10 mouse cellular contexts compared by ENCODE assay signal in the genomic region with DNA sequence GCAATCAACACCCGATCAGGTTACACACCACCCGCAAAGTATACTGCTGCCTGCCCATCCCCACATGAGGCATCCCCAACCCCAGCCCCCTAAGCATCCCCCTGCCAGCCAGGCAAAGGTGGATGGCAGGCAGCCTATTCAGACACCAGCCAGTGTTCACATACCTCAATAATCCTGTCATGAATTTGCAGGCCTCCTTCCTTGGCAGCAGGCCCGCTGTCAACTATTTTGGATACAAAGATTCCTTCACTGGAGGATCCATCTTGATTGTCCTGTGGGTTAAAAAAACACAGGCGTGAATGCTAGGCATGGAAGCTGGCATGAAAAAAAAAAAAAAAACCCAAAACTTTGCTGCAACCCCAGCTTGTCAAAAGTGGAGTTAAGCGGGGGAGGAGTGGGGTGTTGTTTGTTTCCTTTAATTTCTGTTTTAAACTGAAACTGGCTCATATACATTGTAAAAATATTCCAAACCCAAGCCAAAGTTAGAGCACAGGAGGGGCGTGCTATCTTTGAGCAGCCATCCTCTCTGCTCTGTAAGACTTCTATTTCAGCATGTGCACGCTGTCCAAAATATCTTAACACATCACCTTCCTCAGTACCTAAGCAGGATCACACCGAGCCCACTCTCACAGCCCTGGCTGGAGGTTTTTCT. TPM values are rescaled to one million over a fixed set of nuclear protein-coding genes. Genes with fewer than 3 reads are reported as not detected.
A peak's percentile ranks its signal among the peaks of the same experiment; 100 is the strongest.
DNase-seq lines count a peak whose midpoint lies in the region; ATAC-seq and TF ChIP-seq lines count a peak whose summit lies in the region.
"Had no signal": no experiment of that assay in that cellular context is flagged by ENCODE, and none has a peak within 500 bp of the region (broad histone marks: within the 10 kb centered on the region; RNA-seq: fewer than 3 reads in every experiment).

No protein-coding gene starts in this region.

- intact Hi-C loops in left cerebral cortex, adult 2 months (cut with DNase I): loop anchor here (1.0 to 5.0 kb wide), 4 partner anchors 42 to 254 kb away; no protein-coding TSS in a partner anchor

- ATAC-seq in stomach, embryonic 14.5 days (ENCODE audit: insufficient number of reproducible peaks, insufficient read depth, low FRiP score, low read depth): no peak
- no peak for ATAC-seq in kidney, embryonic 14.5 days (ENCODE audit: low FRiP score, low TSS enrichment)

- TF ChIP-seq CTCF in left cerebral cortex, adult 2 months (IDR thresholded peaks at IDR 0.05): no peak

- no peak overlapping the region for H3K4me3 ChIP-seq in left cerebral cortex, adult 2 months
- no peak overlapping the region for H3K4me3 ChIP-seq in stomach, embryonic 14.5 days (ENCODE audit: low read depth, low read length)
- H3K4me3 ChIP-seq in kidney, embryonic 14.5 days (ENCODE audit: low read length): no peak overlapping the region

- peak; percentile 52 to 63 for DNase-seq in left cerebral cortex, adult 18-20 months (ENCODE audit: low spot score in 2 of 2)
- no peak for DNase-seq in left cerebral cortex, adult 11 months (ENCODE audit: low spot score)
- DNase-seq in frontal cortex, postnatal 36 days (ENCODE audit: low spot score in 2 of 2): peak; percentile 40 to 75
- DNase-seq in left cerebral cortex, adult 2 months (ENCODE audit: extremely low spot score in 1 of 2, low spot score in 2 of 2): peak in 1 of 2 experiments; percentile 52
- DNase-seq in embryo, embryonic 9.5 days (ENCODE audit: extremely low spot score): no peak
- DNase-seq in adrenal gland, postnatal 25 days: no peak
- DNase-seq: cerebellum, postnatal 25 days; layer of hippocampus, adult 9-11 months had no signal

- no peaks in the 10 kb centered on the region for H3K36me3 ChIP-seq in stomach, embryonic 14.5 days (ENCODE audit: control insufficient read depth, insufficient read depth, low read length)
- no peaks in the 10 kb centered on the region for H3K36me3 ChIP-seq in kidney, embryonic 14.5 days (ENCODE audit: control insufficient read depth, insufficient read depth, low read length)

- H3K9me3 ChIP-seq in stomach, embryonic 14.5 days (ENCODE audit: control insufficient read depth, low read depth, low read length): no peaks in the 10 kb centered on the region
- H3K9me3 ChIP-seq in kidney, embryonic 14.5 days (ENCODE audit: control insufficient read depth, low read length): no peaks in the 10 kb centered on the region

- H3K4me2 ChIP-seq in stomach, embryonic 14.5 days (replicated peaks; ENCODE audit: low read depth, low read length): no peak overlapping the region
- H3K4me2 ChIP-seq in kidney, embryonic 14.5 days (replicated peaks; ENCODE audit: low read depth, low read length): no peak overlapping the region

- H3K27ac ChIP-seq in left cerebral cortex, adult 2 months: peak overlapping the region; percentile 61
- peak overlapping the region; percentile 28; the same call in 1 of the 2 replicates for H3K27ac ChIP-seq in stomach, embryonic 14.5 days (ENCODE audit: low read length)
- H3K27ac ChIP-seq in kidney, embryonic 14.5 days (ENCODE audit: low read depth, low read length): no peak overlapping the region

- WGBS in stomach, embryonic 14.5 days: 49% methylated on average over 8 of the region's 8 CpGs
- WGBS in kidney, embryonic 14.5 days: 61% methylated on average over 8 of the region's 8 CpGs

- no peak overlapping the region for H3K9ac ChIP-seq in stomach, embryonic 14.5 days (replicated peaks; ENCODE audit: low read depth, low read length)
- H3K9ac ChIP-seq in kidney, embryonic 14.5 days (ENCODE audit: low read depth, low read length): no peak overlapping the region

- H3K4me1 ChIP-seq in stomach, embryonic 14.5 days (ENCODE audit: control insufficient read depth, insufficient read depth, low read length): peaks cover 29% of the 10 kb centered on the region; the same call in 1 of the 2 replicates
- peaks cover 13% of the 10 kb centered on the region; the same call in 1 of the 2 replicates for H3K4me1 ChIP-seq in kidney, embryonic 14.5 days (ENCODE audit: control insufficient read depth, insufficient read depth, low read length)

- H3K27me3 ChIP-seq in stomach, embryonic 14.5 days (ENCODE audit: control insufficient read depth, insufficient read depth, low read length): no peaks in the 10 kb centered on the region
- H3K27me3 ChIP-seq in kidney, embryonic 14.5 days (ENCODE audit: control insufficient read depth, insufficient read depth, low read length): no peaks in the 10 kb centered on the region

RNA-seq across cellular contexts. Expression of a gene that starts 23.3 kb away (rescaled TPM):
- total RNA-seq in left cerebral cortex, adult 18-20 months (2021): 10 to 100 TPM; 38.6 to 48.1 TPM
- 10 to 100 TPM; 47.9 to 50.8 TPM for total RNA-seq in left cerebral cortex, adult 2 months (2021)
- polyA plus RNA-seq in stomach, embryonic 14.5 days (2014; fragmentation: Nextera tagmentation; extraction: Ambion mirVana): 18.3 and 18.9 TPM in 2 replicates
- 16.6 and 22.2 TPM in 2 replicates for total RNA-seq in adrenal gland, postnatal 25 days (2021)
- polyA plus RNA-seq in kidney, embryonic 14.5 days (2014; fragmentation: Nextera tagmentation; extraction: Ambion mirVana): 8.4 and 12.1 TPM in 2 replicates

Comparison
In these comparisons a context has a peak if more than half of its experiments do, and no peak if none do; other contexts are left out.
1. DNase-seq: peak in left cerebral cortex, adult 18-20 months (2 of 2) and frontal cortex, postnatal 36 days (2 of 2); none in left cerebral cortex, adult 11 months (single experiment), embryo, embryonic 9.5 days (single experiment) and adrenal gland, postnatal 25 days (single experiment).